Mouse (Mus musculus): ENCODE measurements at regions not wholly inside any gene's neighbourhood (a gene's known extent, or its start where the extent isn't known, plus 50 kb on each side); places are given as distances from the start of the nearest gene placed in this dataset.

DNA sequence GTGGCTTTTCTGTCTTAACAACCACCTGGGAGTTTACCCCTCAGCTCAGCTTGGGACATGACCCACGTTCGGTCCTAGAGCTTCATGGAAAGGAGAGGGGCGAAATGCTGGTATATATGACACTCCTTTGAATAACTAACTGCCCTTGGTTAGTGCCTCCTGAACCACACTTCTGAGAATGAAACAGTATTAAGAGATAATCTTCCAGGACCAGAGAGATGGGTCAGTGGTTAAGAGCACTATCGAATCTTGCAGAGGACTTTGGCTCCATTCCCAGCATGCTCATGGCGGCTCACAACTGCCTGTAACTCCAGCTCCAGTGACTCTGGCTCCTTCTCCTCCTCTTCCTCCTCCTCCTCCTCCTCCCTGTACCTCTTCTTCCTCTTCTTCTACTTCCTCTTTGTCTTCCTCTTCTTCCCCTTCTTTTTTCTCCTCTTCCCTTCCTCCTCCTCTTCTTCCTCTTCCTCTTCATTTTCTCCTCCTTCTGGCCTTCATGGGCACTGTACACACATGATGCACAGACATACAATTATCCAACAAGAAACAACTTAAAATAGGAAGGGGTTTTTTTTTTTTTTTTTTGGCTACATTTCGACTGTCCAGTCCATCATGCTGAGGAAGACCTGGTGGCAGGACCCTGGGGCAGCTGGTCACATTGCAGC, 71.0 kb upstream of the Ctnnb1 start:
- DNase-seq (ENCODE audit: low read depth, low spot score), result no peak

GRCm38 (mm10) chr9:120860969-120861595, 67.9 kb upstream of the Ctnnb1 start:
- no peak for DNase-seq (ENCODE audit: low read depth, low spot score)

DNA sequence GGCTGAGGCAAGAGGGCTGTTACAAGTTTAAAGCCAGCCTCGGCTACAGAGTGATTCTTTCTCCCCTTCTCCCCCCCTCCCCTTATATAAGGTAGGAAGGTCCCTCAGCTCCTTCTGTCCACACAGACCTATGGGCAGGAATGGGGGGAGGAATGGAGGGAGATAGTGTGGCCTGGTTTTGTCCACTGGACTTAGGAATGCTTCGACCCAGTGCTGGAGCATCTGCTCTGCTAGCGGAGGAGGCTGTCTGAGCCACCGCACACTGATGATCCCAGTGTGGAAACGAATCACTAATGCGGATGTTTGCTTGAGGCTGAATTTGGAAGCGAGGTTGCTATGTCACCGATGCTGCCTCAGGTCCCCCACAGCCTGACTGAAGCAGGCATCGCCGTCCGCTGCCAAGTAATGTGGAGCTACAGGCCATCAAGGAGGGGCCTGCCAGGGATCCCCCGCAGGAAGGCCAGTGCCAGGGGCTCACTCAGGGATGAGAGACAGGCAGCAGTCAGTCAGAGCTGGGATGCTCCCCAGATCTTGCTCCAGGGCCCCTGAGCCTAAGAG, 67.1 kb upstream of the Ctnnb1 start:
- no peak for DNase-seq (ENCODE audit: low read depth, low spot score)

DNA sequence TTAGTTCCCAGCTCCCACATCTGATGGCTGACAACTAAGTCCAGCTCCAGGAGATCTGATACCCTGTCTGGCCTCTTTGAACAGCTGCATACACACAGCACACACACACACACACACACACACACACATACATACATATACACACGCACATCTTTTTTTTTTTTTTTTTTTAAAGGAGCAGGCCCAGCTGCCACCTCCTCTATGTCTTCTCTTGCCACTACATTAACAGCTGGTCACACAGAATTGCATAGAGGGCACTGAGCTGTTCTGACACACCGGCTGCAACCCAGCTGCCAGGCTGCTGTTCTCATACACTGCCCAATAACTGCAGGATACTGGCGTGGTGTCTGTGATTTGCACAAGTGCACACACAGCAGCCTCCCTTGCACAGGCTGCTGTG, 64.6 kb upstream of the Ctnnb1 start:
- no peak for DNase-seq (ENCODE audit: low read depth, low spot score)

DNA sequence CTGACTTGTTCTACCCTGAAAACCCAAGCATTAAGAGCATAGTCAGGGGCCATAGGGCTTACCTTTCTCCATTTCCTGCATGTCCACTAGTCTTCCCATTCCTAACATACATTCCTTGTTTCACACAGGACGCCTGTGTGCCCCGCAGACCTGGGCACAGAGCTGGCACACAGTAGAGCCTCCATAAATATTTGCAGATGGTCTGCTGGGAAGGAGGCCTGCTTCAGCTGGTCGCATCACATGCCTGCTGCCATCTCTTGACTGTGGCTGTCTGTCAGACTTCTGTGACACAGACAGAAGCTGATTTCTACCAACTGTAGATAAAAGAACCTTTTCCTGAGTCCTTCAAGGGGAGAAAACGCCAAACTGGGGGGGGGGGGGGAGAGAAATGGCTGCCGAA, 62.8 kb upstream of the Ctnnb1 start:
- no peak for DNase-seq (ENCODE audit: low read depth, low spot score)

DNA sequence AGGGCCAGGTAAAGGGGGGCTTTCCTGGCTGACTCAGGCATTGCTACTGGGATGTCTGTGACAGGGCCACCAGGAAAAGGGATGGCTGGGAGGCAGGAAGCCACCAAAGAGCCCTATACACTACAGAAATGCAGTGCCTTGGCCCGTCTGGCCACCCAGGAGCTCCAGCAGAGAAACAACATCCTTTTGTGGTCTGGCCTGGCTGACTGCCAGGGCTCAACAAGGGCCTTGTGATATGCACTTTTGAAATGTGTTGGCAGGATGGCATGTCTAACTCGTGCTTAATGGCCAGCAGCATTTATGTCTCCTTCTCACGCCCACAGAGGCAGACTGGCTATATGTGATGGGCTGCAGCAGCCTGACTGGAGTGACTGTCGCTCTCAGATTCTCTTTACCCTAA, 62.3 kb upstream of the Ctnnb1 start:
- no peak for DNase-seq (ENCODE audit: low read depth, low spot score)

- DNase-seq (ENCODE audit: low read depth, low spot score), result no peak
Observed at GRCm38 (mm10) chr9:120867861-120868260, 61.2 kb upstream of the Ctnnb1 start.

DNA sequence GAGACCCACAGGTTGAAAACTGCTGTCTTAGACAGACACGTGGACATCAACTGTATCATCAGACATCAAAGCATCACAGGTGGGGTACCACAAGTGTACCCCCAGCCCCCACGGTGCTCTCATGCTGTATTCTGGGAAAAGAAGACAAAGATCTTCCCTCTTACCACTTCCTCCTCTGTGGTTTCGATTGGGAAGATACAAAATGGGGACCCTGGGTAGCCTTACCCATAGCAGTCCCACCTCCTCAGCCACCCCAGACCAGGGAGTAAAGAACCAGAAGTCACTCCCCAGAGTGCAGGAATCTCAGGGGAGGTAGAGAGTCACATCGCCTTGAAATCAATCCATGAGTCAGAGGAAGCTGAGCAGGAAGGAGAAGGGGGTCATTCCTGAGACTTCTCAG, 60.7 kb upstream of the Ctnnb1 start:
- DNase-seq (ENCODE audit: low read depth, low spot score), result no peak

- DNase-seq (ENCODE audit: low read depth, low spot score), result peak; percentile 81
Observed at GRCm38 (mm10) chr9:120869432-120870081, 59.5 kb upstream of the Ctnnb1 start.

GRCm38 (mm10) chr9:120873293-120873692, 55.7 kb upstream of the Ctnnb1 start:
- no peak for DNase-seq (ENCODE audit: low read depth, low spot score)

DNA sequence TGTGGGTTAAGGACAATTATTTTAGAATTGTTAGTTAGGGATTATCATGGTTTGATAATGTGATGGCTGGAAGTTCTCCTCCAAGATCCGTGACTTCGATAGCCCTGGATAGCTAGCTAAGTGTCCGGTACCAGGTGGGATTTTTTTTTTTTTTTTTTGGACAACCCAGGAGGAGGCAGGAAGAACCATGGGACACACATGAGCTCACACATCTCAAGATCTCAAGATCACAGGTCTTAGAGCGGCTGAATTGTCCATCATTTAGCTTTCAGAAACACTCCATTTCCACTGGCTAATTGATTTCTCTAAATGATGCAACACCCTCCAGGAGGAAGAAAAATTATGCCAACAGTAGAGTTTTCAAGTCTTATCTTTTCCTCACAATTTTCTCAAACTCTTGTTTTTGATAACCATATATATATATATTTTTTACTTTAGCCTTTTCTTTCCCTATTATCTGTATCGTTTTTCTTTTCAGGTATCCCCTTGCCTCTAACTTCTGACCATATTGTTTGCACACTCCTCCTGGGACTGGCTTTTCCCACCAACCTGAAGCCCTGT, 54.5 kb upstream of the Ctnnb1 start:
- DNase-seq (ENCODE audit: low read depth, low spot score), result no peak

GRCm38 (mm10) chr9:120877101-120877500, 51.9 kb upstream of the Ctnnb1 start:
- DNase-seq (ENCODE audit: low read depth, low spot score), result no peak
